Mouse (Mus musculus): ENCODE measurements around the gene Ilk.

- TF ChIP-seq CTCF (IDR thresholded peaks at IDR 0.05; ENCODE audit: low read depth), result no peak
- TF ChIP-seq EP300 (optimal IDR thresholded peaks at IDR 0.05), result no peak
Observed at GRCm38 (mm10) chr7:105738286-105738685, 1.9 kb downstream of the Ilk start.
